Mouse (Mus musculus) megakaryocyte progenitor cell, adult 5-6 weeks (primary cell): ENCODE data around the gene Bsg. TPM values are rescaled to one million over a fixed set of nuclear protein-coding genes. Genes with fewer than 3 reads are reported as not detected.
"Not testable (repeated sequence)": the region's sequence is repeated elsewhere in the genome, so short reads cannot be mapped to it uniquely, and the experiment has no call there.

ENCODE experiments used
- ATAC-seq: replicated peaks from 2 replicates; pipeline ENCODE4 v1.8.0; 2016; ENCODE audit warnings: mild to moderate bottlenecking, moderate TSS enrichment, inconsistent platforms; ENCODE audit not compliant: poor library complexity
- total RNA-seq, 2 experiments: library from RNA; stranded (forward) in 1 of 2; stranded (reverse) in 1 of 2; fragments of 157-497, 149-512 nt in 1 of 2; fragments of 200-1000 nt in 1 of 2; gene quantifications; 2 replicates each; pipeline versions ENCODE4 v1.2.3 to v1.2.4; 2015 to 2017

The Bsg gene
- total RNA-seq, 2 experiments from 2014 or later: 272 to 471 TPM

GRCm38 (mm10) chr10:79728323-79729249 is 24.3 kb downstream of the Bsg start:
- no peak for ATAC-seq

GRCm38 (mm10) chr10:79729357-79729965 is 25.2 kb downstream of the Bsg start:
- peak; percentile 2; the same call in 1 of the 2 replicates for ATAC-seq

- peak; percentile 49 for ATAC-seq
Observed at GRCm38 (mm10) chr10:79732500-79732899, 28.2 kb downstream of the Bsg start.

GRCm38 (mm10) chr10:79733847-79734246 is 29.6 kb downstream of the Bsg start:
- no peak for ATAC-seq

- no peak for ATAC-seq
Observed at GRCm38 (mm10) chr10:79735361-79735760, 31.1 kb downstream of the Bsg start.

GRCm38 (mm10) chr10:79736706-79737105 is 32.4 kb downstream of the Bsg start:
- no peak for ATAC-seq

GRCm38 (mm10) chr10:79738259-79738658 is 34.0 kb downstream of the Bsg start:
- ATAC-seq: peak; percentile 75

GRCm38 (mm10) chr10:79739234-79739633 is 34.9 kb downstream of the Bsg start:
- ATAC-seq: 0 out of 2 replicates have a peak, but pooled peaks have one; percentile 7

- no peak for ATAC-seq
Observed at GRCm38 (mm10) chr10:79740863-79741262, 36.6 kb downstream of the Bsg start.

GRCm38 (mm10) chr10:79743161-79743560 is 38.9 kb downstream of the Bsg start:
- ATAC-seq: no peak

GRCm38 (mm10) chr10:79743650-79744365 is 39.5 kb downstream of the Bsg start:
- ATAC-seq: no peak

- ATAC-seq: no peak
Observed at GRCm38 (mm10) chr10:79745411-79745810, 41.1 kb downstream of the Bsg start.

GRCm38 (mm10) chr10:79745898-79746773 is 41.8 kb downstream of the Bsg start, which contains the start of gene Polrmt:
Gene Polrmt, minus strand, starts transcription at chr10:79746581.
- peak; percentile 96 for ATAC-seq

- ATAC-seq: peak; percentile 50
Observed at GRCm38 (mm10) chr10:79746774-79747151, 42.5 kb downstream of the Bsg start.

GRCm38 (mm10) chr10:79748496-79748895 is 44.2 kb downstream of the Bsg start:
- no peak for ATAC-seq

- ATAC-seq: peak; percentile 86
Observed at GRCm38 (mm10) chr10:79754856-79755516, 50.7 kb downstream of the Bsg start, which contains the start of gene Fgf22. Gene Fgf22, plus strand, starts transcription at chr10:79755076.

- ATAC-seq: no peak
Observed at GRCm38 (mm10) chr10:79755854-79756253, 51.6 kb downstream of the Bsg start.

- ATAC-seq: no peak
Observed at GRCm38 (mm10) chr10:79756660-79757059, 52.4 kb downstream of the Bsg start.

- not testable (repeated sequence) for ATAC-seq
Observed at GRCm38 (mm10) chr10:79759675-79760074, 55.4 kb downstream of the Bsg start.
